Mouse (Mus musculus) kidney, adult 10 weeks (tissue): ENCODE results near the gene Cd300e. TPM values are rescaled to one million over a fixed set of nuclear protein-coding genes. Genes with fewer than 3 reads are reported as not detected.

Source experiments
- polyA plus RNA-seq: library from polyadenylated mRNA; stranded (reverse); fragments of 350-450 nt; fragmentation: Illumina TruSeq; extraction: RNeasy Lipid Tissue Mini Kit (QIAGEN cat#74804); gene quantifications from one replicate; pipeline ENCODE4 v1.2.3, GENCODE M21; 2014; ENCODE audit warnings: low read depth, low replicate concordance

Gene Cd300e
- polyA plus RNA-seq = not detected

GRCm38 (mm10) chr11:115062077-115062476 is at the start of gene Cd300e:
TSS of gene Cd300e (minus strand) at chr11:115062177.

GRCm38 (mm10) chr11:115091362-115091901 is 29.5 kb upstream of the Cd300e start, which contains the start of gene Rab37:
TSS of gene Rab37 (plus strand) at chr11:115091431.

GRCm38 (mm10) chr11:115048259-115048658 is 13.7 kb downstream of the Cd300e start, which contains the start of gene Cd300ld3:
TSS of gene Cd300ld3 (minus strand) at chr11:115048409.

GRCm38 (mm10) chr11:115037669-115038068 is 24.3 kb downstream of the Cd300e start, which contains the start of gene Cd300ld5:
TSS of gene Cd300ld5 (minus strand) at chr11:115037769.

GRCm38 (mm10) chr11:115026912-115027311 is 35.1 kb downstream of the Cd300e start, which contains the start of gene Cd300ld4:
TSS of gene Cd300ld4 (minus strand) at chr11:115027012.

GRCm38 (mm10) chr11:115016093-115016492 is 45.9 kb downstream of the Cd300e start, which contains the start of gene Cd300ld2:
TSS of gene Cd300ld2 (minus strand) at chr11:115016193.

Other genes starting within 250 kb of the Cd300e start
- gene Gprc5c, start 211.0 kb downstream of the Cd300e start, polyA plus RNA-seq = 24.3 TPM
- gene Cd300a, start 172.1 kb downstream of the Cd300e start, polyA plus RNA-seq = 0.36 TPM
- not detected for gene Cd300lb, start 127.8 kb downstream of the Cd300e start, polyA plus RNA-seq
- not detected for gene Cd300c, start 93.0 kb downstream of the Cd300e start, polyA plus RNA-seq
- gene Cd300ld, start 72.3 kb downstream of the Cd300e start, polyA plus RNA-seq = 0.97 TPM
- 0.53 TPM for gene Cd300c2, start 60.3 kb downstream of the Cd300e start, polyA plus RNA-seq
- gene Cd300ld2, start 46.0 kb downstream of the Cd300e start, polyA plus RNA-seq = not detected
- gene Cd300ld4, start 35.2 kb downstream of the Cd300e start, polyA plus RNA-seq = not detected
- not detected for gene Cd300ld5, start 24.4 kb downstream of the Cd300e start, polyA plus RNA-seq
- gene Cd300ld3, start 13.8 kb downstream of the Cd300e start, polyA plus RNA-seq = not detected
- not detected for gene Rab37, start 29.3 kb upstream of the Cd300e start, polyA plus RNA-seq
- gene Cd300lf, start 71.8 kb upstream of the Cd300e start, polyA plus RNA-seq = not detected
- 36.7 TPM for gene Slc9a3r1, start 101.2 kb upstream of the Cd300e start, polyA plus RNA-seq
- 0.57 TPM for gene Tmem104, start 125.3 kb upstream of the Cd300e start, polyA plus RNA-seq
- gene Nat9, start 125.7 kb upstream of the Cd300e start, polyA plus RNA-seq = 1.6 TPM
- not detected for gene Grin2c, start 205.1 kb upstream of the Cd300e start, polyA plus RNA-seq
- 2.1 TPM for gene Fdxr, start 214.9 kb upstream of the Cd300e start, polyA plus RNA-seq
- 9.9 TPM for gene Fads6, start 235.5 kb upstream of the Cd300e start, polyA plus RNA-seq
- gene Otop2, start 245.0 kb upstream of the Cd300e start, polyA plus RNA-seq = not detected